Mouse (Mus musculus) monocyte, adult 59 days (primary cell): ENCODE data around the gene Ubb. TPM values are rescaled to one million over a fixed set of nuclear protein-coding genes. Genes with fewer than 3 reads are reported as not detected.

Source experiments
- total RNA-seq, 2 experiments: library from RNA; stranded (reverse); gene quantifications; one replicate each; pipeline ENCODE4 v1.2.4; 2023

Ubb gene
- 1,000 to 10,000 TPM; 1,257 to 1,613 TPM for total RNA-seq

DNA sequence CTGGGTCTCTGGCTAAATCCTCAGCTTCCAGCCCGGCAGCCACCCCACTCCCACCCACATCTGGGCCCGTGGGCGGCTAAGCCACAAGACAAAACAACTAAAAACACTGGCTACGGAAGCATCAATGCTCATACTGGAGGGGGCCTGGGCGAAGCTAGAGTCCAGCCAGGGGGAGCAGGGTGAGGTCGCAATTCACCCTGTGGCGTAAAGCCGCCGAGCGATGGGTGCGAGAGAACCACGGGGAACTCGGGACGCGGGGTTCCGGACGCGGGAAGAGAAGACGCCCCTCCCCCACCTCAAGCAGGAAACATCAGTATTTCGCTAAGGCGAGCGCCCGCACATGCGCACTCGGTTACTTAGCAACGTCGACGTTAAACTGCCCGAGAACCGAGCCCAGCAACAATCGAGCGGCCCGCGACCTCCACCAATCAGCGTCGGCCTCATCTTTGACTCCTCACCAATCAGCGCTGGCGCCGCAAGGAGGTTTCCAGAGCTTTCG is at the start of gene Ubb:
Gene Ubb, plus strand, starts transcription at position 445 of the 499 bp plus-strand sequence.

DNA sequence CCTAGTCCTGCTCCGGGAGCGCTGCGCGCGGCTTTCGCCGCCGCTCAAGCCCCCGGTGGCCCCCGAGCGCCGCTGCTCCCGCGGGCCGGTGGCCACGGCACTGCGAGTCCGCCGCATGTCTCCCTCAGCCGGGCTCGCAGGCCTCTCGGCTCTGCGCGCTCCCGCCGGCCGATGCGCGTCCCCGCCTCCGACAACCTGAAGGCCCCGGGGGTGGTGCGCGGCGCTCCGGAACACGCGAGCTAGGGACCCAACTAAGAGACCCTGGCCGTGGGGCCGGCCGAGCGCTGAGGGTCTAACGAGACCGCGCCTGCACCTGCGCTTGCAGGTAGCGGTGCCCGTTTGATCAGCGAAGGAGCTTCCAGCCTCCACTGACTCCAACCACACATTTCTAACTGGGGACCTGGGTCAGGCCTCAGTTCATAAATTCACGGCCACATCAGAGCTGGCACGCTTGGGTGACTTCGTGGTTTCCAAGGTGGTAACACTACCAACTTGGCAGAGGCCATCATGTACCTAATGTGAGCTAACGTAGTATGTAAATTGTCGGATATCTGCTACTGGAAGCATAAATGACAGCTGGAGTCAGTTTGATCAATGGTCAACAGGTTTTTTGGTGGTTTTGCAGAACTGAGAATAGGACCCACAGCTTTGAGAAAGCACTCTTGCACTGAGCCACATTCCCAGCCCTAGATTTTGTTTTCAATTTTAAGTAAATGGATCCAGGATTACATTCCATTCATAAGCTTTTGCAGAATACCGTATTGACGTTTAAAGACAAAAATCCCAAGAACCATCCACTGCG is 11.7 kb upstream of the Ubb start, which contains the start of gene Cenpv:
Gene Cenpv, minus strand, starts transcription at position 173 of the 802 bp plus-strand sequence.

GRCm38 (mm10) chr11:62573959-62574702 is 23.2 kb downstream of the Ubb start, which contains the start of gene Trpv2:
Gene Trpv2 (plus strand): TSS chr11:62574486.

Other genes starting within 250 kb of the Ubb start
- 1 to 10 TPM; 7.7 to 8.0 TPM for gene Pigl, start 92.7 kb upstream of the Ubb start, total RNA-seq
- gene Ncor1, start 92.6 kb upstream of the Ubb start, total RNA-seq = 100 to 1,000 TPM; 334 to 355 TPM
- 1 to 10 TPM; 3.1 to 7.6 TPM for gene Cenpv, start 11.9 kb upstream of the Ubb start, total RNA-seq
- 10 to 100 TPM; 65.2 to 68.1 TPM for gene Trpv2, start 23.3 kb downstream of the Ubb start, total RNA-seq
- gene Lrrc75a, start 97.4 kb downstream of the Ubb start, total RNA-seq = 1 to 10 TPM; 4.0 to 5.0 TPM
- 10 to 100 TPM; 19.5 to 19.7 TPM for gene Mmgt2, start 97.5 kb downstream of the Ubb start, total RNA-seq
- gene Zfp287, start 180.7 kb downstream of the Ubb start, total RNA-seq = 1 to 10 TPM; 1.7 to 2.4 TPM
- not detected for gene Gm10428, start 201.9 kb downstream of the Ubb start, total RNA-seq
- gene Zfp286, start 238.3 kb downstream of the Ubb start, total RNA-seq = 1 to 10 TPM in 1 of 2 experiments, under 1 TPM in 1; 0.97 to 1.1 TPM